Mouse (Mus musculus) heart, embryonic 12.5 days (tissue): ENCODE data around the gene Zbp1. TPM values are rescaled to one million over a fixed set of nuclear protein-coding genes. Genes with fewer than 3 reads are reported as not detected.

Experiments used
- ATAC-seq: fragments of 200-750 bp; cut with Nextera tagmentation; 2 replicates; pipeline ENCODE4 v1.8.0; 2017; ENCODE audit warnings: moderate TSS enrichment, moderate library complexity; ENCODE audit not compliant: insufficient number of reproducible peaks, low FRiP score
- H3K27ac ChIP-seq: fragments of 300-500 bp; sonication (generic); 2 replicates; pipeline ENCODE4 v1.5.1; 2016; ENCODE audit warnings: mild to moderate bottlenecking, moderate library complexity; ENCODE audit not compliant: poor library complexity, severe bottlenecking
- H3K27me3 ChIP-seq: fragments of 300-500 bp; sonication (generic); replicated peaks from 2 replicates; pipeline ENCODE4 v1.6.1; 2016; ENCODE audit warnings: mild to moderate bottlenecking, moderate library complexity
- H3K36me3 ChIP-seq: fragments of 300-500 bp; sonication (generic); 2 replicates; pipeline ENCODE4 v1.6.1; 2016; ENCODE audit warnings: mild to moderate bottlenecking, moderate library complexity
- H3K4me1 ChIP-seq: fragments of 300-500 bp; sonication (generic); replicated peaks from 2 replicates; pipeline ENCODE4 v1.6.1; 2016; ENCODE audit warnings: mild to moderate bottlenecking
- H3K4me2 ChIP-seq: fragments of 300-500 bp; sonication (generic); 2 replicates; pipeline ENCODE4 v1.6.1; 2016; ENCODE audit warnings: mild to moderate bottlenecking, moderate library complexity
- H3K4me3 ChIP-seq: fragments of 300-500 bp; sonication (generic); 2 replicates; pipeline ENCODE4 v1.5.1; 2016; ENCODE audit warnings: mild to moderate bottlenecking
- H3K9ac ChIP-seq: fragments of 300-500 bp; sonication (generic); 2 replicates; pipeline ENCODE4 v1.6.1; 2016; ENCODE audit warnings: mild to moderate bottlenecking, moderate library complexity
- H3K9me3 ChIP-seq: fragments of 300-500 bp; sonication (generic); replicated peaks from 2 replicates; pipeline ENCODE4 v1.6.1; 2016; ENCODE audit warnings: mild to moderate bottlenecking, moderate library complexity
- WGBS: fragments of 180-500 bp; shearing (Covaris S2); methylation state at CpG from one replicate; pipeline ENCODE4 v1.1.7; 2016; 5-methylcytosine and 5-hydroxymethylcytosine counted together
- polyA plus RNA-seq: library from polyadenylated mRNA; unstranded; fragments of >200 nt; fragmentation: Nextera tagmentation; extraction: Ambion mirVana; gene quantifications from 2 replicates; pipeline ENCODE4 v1.2.1, GENCODE M21; 2016

The Zbp1 gene
- polyA plus RNA-seq, 1 experiment from 2014 or later, result not detected

GRCm38 (mm10) chr2:173245258-173245657, 26.5 kb upstream of the Zbp1 start:
- WGBS, result 76% methylated on average over 20 of the region's 20 CpGs

DNA sequence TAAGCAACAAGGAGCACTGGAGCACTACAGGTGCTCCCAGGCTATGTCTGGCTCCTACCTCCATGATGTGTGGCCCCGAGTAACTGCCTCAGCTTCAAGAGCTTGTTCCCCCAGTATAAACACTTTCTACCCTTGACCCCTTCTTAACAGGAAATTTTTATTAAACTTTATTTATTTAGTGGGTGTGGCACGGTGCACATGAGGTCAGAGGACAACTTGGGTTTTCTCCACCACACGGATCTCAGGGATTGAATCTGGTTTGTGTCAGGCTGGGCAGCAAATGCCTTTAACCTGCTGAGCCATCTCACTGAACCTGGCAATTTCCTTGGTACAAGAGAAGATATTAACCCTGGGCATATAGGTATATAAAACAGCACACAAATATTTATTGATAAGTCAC, 25.4 kb upstream of the Zbp1 start:
- WGBS, result 48% methylated on average over 3 of the region's 3 CpGs
- Histone ChIP-seq H3K4me1 (peaks cover 68% of the 10 kb centered on the region), H3K9ac (no peak overlapping the region), H3K4me3 (no peak overlapping the region), H3K9me3 (no peaks in the 10 kb centered on the region), H3K27ac (no peak overlapping the region), H3K4me2 (no peak overlapping the region), H3K27me3 (no peaks in the 10 kb centered on the region), H3K36me3 (0 out of 2 replicates have a peak, but pooled peaks cover 2% of the 10 kb centered on the region)
- ATAC-seq, result no peak

More at GRCm38 (mm10) chr2:173245258-173245657, 26.5 kb upstream of the Zbp1 start:
- Histone ChIP-seq H3K27ac (no peak overlapping the region), H3K4me1 (peaks cover 76% of the 10 kb centered on the region), H3K9me3 (no peaks in the 10 kb centered on the region), H3K9ac (no peak overlapping the region), H3K27me3 (no peaks in the 10 kb centered on the region), H3K4me3 (no peak overlapping the region), H3K36me3 (0 out of 2 replicates have a peak, but pooled peaks cover 2% of the 10 kb centered on the region), H3K4me2 (no peak overlapping the region)
- ATAC-seq, result no peak

GRCm38 (mm10) chr2:173243616-173244015, 24.9 kb upstream of the Zbp1 start:
- Histone ChIP-seq H3K4me2 (no peak overlapping the region), H3K9me3 (no peaks in the 10 kb centered on the region), H3K27me3 (no peaks in the 10 kb centered on the region), H3K27ac (no peak overlapping the region), H3K36me3 (0 out of 2 replicates have a peak, but pooled peaks cover 2% of the 10 kb centered on the region), H3K4me1 (peaks cover 72% of the 10 kb centered on the region), H3K9ac (no peak overlapping the region), H3K4me3 (no peak overlapping the region)
- no peak for ATAC-seq
- 72% methylated on average over 9 of the region's 9 CpGs for WGBS

DNA sequence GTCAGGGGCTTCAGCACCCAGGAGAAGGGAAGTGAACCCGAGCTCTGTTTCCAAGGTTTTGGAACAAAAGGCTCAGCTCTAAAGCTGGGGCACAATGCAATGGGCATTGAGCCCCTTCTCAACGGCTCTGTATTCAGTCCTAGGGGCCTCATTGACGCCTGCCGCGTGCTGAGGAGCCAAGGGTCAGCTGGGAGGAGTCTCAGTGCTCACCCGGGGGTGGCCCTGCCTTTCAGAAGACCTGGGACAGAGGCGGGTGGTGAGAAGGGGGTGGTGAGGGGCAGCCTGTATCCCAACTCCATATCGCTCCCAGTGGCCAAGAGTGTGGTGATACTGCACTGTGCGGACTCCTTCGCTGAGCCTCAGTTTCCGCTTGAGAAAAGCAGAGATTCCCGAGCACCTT, 24.2 kb upstream of the Zbp1 start:
- 21% methylated on average over 12 of the region's 12 CpGs for WGBS
- Histone ChIP-seq H3K9me3 (no peaks in the 10 kb centered on the region), H3K4me2 (no peak overlapping the region), H3K4me3 (no peak overlapping the region), H3K9ac (no peak overlapping the region), H3K27me3 (no peaks in the 10 kb centered on the region), H3K36me3 (0 out of 2 replicates have a peak, but pooled peaks cover 2% of the 10 kb centered on the region), H3K27ac (no peak overlapping the region), H3K4me1 (peaks cover 72% of the 10 kb centered on the region)
- ATAC-seq, result 0 out of 2 replicates have a peak, but pooled peaks have one; percentile 23

DNA sequence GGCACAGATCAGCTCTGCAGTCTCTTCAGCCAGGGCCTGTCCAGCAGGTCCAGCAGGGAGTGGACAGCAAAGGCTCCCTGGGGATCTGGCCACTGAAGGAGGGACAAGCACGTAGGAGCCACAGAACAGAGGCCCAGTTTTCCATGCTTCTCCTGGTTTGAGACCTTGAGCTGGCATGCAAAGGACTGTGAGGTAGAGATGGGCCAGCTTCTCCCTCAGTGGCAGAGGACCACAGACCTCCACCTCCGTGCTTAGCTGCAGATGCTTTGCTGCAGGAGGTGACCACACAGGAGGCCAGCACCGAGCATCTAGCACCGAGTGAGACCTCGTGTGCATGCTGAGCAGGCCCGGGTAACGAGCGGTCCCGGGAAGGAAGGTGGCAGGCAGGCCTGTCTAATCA, 22.0 kb upstream of the Zbp1 start:
- H3K4me3 ChIP-seq, result no peak overlapping the region
- H3K36me3 ChIP-seq, result 0 out of 2 replicates have a peak, but pooled peaks cover 2% of the 10 kb centered on the region
- H3K4me1 ChIP-seq, result peaks cover 72% of the 10 kb centered on the region
- 42% methylated on average over 9 of the region's 9 CpGs for WGBS
- no peak overlapping the region for H3K9ac ChIP-seq
- ATAC-seq, result no peak
- H3K9me3 ChIP-seq, result no peaks in the 10 kb centered on the region
- no peak overlapping the region for H3K4me2 ChIP-seq
- no peak overlapping the region for H3K27ac ChIP-seq
- no peaks in the 10 kb centered on the region for H3K27me3 ChIP-seq

GRCm38 (mm10) chr2:173238522-173238921, 19.8 kb upstream of the Zbp1 start:
- Histone ChIP-seq H3K36me3 (peaks cover under 1% of the 10 kb centered on the region), H3K4me3 (no peak overlapping the region), H3K27ac (no peak overlapping the region), H3K27me3 (no peaks in the 10 kb centered on the region), H3K4me1 (peaks cover 78% of the 10 kb centered on the region), H3K9ac (no peak overlapping the region), H3K9me3 (no peaks in the 10 kb centered on the region), H3K4me2 (no peak overlapping the region)
- 27% methylated on average over 14 of the region's 14 CpGs for WGBS
- no peak for ATAC-seq

- peak overlapping the region; percentile 37 for H3K9ac ChIP-seq
- H3K9me3 ChIP-seq, result no peaks in the 10 kb centered on the region
- 0 out of 2 replicates have a peak overlapping the region, but pooled peaks have one; percentile 9 for H3K4me2 ChIP-seq
- peak overlapping the region; percentile 69 for H3K27ac ChIP-seq
- peaks cover 57% of the 10 kb centered on the region for H3K4me1 ChIP-seq
- WGBS, result 49% methylated on average over 8 of the region's 8 CpGs
- H3K4me3 ChIP-seq, result no peak overlapping the region
- ATAC-seq, result peak; percentile 41
- peaks cover 29% of the 10 kb centered on the region for H3K36me3 ChIP-seq
- H3K27me3 ChIP-seq, result no peaks in the 10 kb centered on the region
Observed at GRCm38 (mm10) chr2:173235435-173236332, 17.0 kb upstream of the Zbp1 start.

DNA sequence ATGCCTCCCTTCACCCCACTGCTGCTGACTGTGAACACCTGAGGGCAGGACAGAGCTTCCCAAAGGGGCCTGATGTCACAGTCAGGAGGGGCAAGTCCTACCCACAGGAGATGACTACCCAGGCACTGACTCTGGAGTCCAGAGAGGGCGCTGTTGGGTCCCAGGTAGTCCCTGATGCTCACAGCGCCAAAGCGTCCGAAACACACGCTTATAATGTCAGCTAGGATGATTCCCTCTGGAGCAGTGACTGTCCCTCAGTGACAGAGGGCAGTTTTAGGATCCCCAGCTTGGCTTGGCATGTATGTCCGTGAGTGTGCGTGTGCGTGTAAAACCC, 14.0 kb upstream of the Zbp1 start:
- H3K27ac ChIP-seq, result no peak overlapping the region
- no peak overlapping the region for H3K9ac ChIP-seq
- no peak overlapping the region for H3K4me3 ChIP-seq
- no peak for ATAC-seq
- H3K36me3 ChIP-seq, result peaks cover 48% of the 10 kb centered on the region
- H3K9me3 ChIP-seq, result no peaks in the 10 kb centered on the region
- no peaks in the 10 kb centered on the region for H3K27me3 ChIP-seq
- 82% methylated on average over 8 of the region's 8 CpGs for WGBS
- H3K4me1 ChIP-seq, result peaks cover 50% of the 10 kb centered on the region
- H3K4me2 ChIP-seq, result no peak overlapping the region

- no peak overlapping the region for H3K4me2 ChIP-seq
- H3K27me3 ChIP-seq, result no peaks in the 10 kb centered on the region
- no peak overlapping the region for H3K27ac ChIP-seq
- no peaks in the 10 kb centered on the region for H3K9me3 ChIP-seq
- no peak overlapping the region for H3K4me3 ChIP-seq
- 79% methylated on average over 22 of the region's 22 CpGs for WGBS
- peaks cover 45% of the 10 kb centered on the region for H3K4me1 ChIP-seq
- ATAC-seq, result no peak
- peaks cover 51% of the 10 kb centered on the region for H3K36me3 ChIP-seq
- no peak overlapping the region for H3K9ac ChIP-seq
Observed at GRCm38 (mm10) chr2:173232065-173232765, 13.5 kb upstream of the Zbp1 start.

GRCm38 (mm10) chr2:173229578-173230224, 11.0 kb upstream of the Zbp1 start:
- peak; percentile 74 for ATAC-seq
- H3K4me2 ChIP-seq, result peak overlapping the region; percentile 35; the same call in 1 of the 2 replicates
- no peak overlapping the region for H3K4me3 ChIP-seq
- WGBS, result 11% methylated on average over 10 of the region's 10 CpGs
- H3K27ac ChIP-seq, result no peak overlapping the region
- H3K9ac ChIP-seq, result no peak overlapping the region
- H3K36me3 ChIP-seq, result peaks cover 64% of the 10 kb centered on the region
- no peaks in the 10 kb centered on the region for H3K9me3 ChIP-seq
- no peaks in the 10 kb centered on the region for H3K27me3 ChIP-seq
- H3K4me1 ChIP-seq, result peaks cover 20% of the 10 kb centered on the region

DNA sequence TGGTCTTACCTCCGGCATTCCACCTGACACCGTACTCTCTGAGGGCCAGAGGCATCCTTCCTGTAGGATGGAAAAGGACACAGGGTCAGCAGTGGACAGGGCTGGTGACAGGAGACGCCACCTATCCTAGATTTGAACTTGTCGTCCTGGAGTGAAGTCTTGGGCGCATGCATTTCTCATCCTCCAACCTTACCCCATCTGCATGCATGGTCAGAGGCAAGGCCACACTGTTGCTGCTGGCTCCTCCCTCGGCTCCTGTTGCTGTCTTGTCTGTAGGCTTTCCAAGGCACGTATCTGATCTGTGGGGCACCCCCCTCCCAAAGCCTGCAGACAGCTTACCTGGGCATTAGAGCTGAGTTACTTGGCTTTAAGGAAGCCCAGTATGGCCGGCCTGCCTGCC, 9.8 kb upstream of the Zbp1 start:
- H3K9me3 ChIP-seq, result no peaks in the 10 kb centered on the region
- H3K4me1 ChIP-seq, result peaks cover 14% of the 10 kb centered on the region
- H3K36me3 ChIP-seq, result peaks cover 63% of the 10 kb centered on the region
- H3K4me3 ChIP-seq, result no peak overlapping the region
- no peak for ATAC-seq
- no peak overlapping the region for H3K27ac ChIP-seq
- no peak overlapping the region for H3K4me2 ChIP-seq
- H3K9ac ChIP-seq, result no peak overlapping the region
- 87% methylated on average over 8 of the region's 8 CpGs for WGBS
- H3K27me3 ChIP-seq, result no peaks in the 10 kb centered on the region
